Comparison of ENCODE assay signal across 15 mouse cellular contexts in the genomic region with DNA sequence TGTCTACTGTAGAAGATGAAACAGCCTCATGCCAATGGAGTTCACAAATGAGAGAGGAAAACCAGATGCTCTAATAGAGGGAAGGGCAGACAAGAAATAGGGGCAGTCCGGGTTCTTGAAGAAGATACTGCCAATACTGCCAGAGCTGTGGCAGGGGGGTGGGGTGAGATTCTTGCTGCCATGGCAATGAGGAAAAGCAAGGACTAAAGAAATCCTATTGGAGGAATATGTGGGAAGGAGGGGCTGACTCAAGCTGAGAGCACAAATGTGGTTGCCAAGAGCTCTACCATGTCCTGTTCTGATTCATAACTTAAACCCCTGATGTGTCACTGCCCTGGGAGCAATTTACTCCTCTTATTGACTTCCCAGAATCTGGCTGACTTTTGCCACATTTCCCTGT.
A peak's percentile ranks its signal among the peaks of the same experiment; 100 is the strongest.
DNase-seq lines count a peak whose midpoint lies in the region; ATAC-seq lines count a peak whose summit lies in the region.
"Had no signal": no experiment of that assay in that cellular context is flagged by ENCODE, and none has a peak within 500 bp of the region (broad histone marks: within the 10 kb centered on the region; RNA-seq: fewer than 3 reads in every experiment).

No protein-coding gene starts in this region.

- H3K4me1 ChIP-seq in hindbrain, embryonic 16.5 days (ENCODE audit: control insufficient read depth, insufficient read depth, low read depth, low read length) = no peaks in the 10 kb centered on the region
- H3K4me1 ChIP-seq in hindbrain, embryonic 14.5 days (replicated peaks; ENCODE audit: control insufficient read depth, insufficient read depth, low read length) = no peaks in the 10 kb centered on the region
- H3K4me1 ChIP-seq: limb, embryonic 15.5 days; lung, embryonic 15.5 days; neural tube, embryonic 12.5 days had no signal

- 20% methylated on average over 1 of the region's 1 CpGs for WGBS in hindbrain, embryonic 16.5 days
- WGBS in hindbrain, embryonic 14.5 days = 7% methylated on average over 1 of the region's 1 CpGs

- no peaks in the 10 kb centered on the region for H3K9me3 ChIP-seq in hindbrain, embryonic 16.5 days (ENCODE audit: control insufficient read depth, low read length)
- H3K9me3 ChIP-seq in hindbrain, embryonic 14.5 days (ENCODE audit: control insufficient read depth, low read length) = no peaks in the 10 kb centered on the region
- H3K9me3 ChIP-seq: limb, embryonic 15.5 days; lung, embryonic 15.5 days; neural tube, embryonic 12.5 days had no signal

- no peak overlapping the region for H3K4me2 ChIP-seq in hindbrain, embryonic 16.5 days (ENCODE audit: low read length)
- no peak overlapping the region for H3K4me2 ChIP-seq in hindbrain, embryonic 14.5 days (replicated peaks)
- H3K4me2 ChIP-seq: limb, embryonic 15.5 days; lung, embryonic 15.5 days; neural tube, embryonic 12.5 days had no signal

- H3K27me3 ChIP-seq in hindbrain, embryonic 16.5 days (replicated peaks; ENCODE audit: control insufficient read depth, insufficient read depth, low read length) = no peaks in the 10 kb centered on the region
- H3K27me3 ChIP-seq in hindbrain, embryonic 14.5 days (ENCODE audit: control insufficient read depth, insufficient read depth, low read length) = no peaks in the 10 kb centered on the region
- H3K27me3 ChIP-seq: limb, embryonic 15.5 days; lung, embryonic 15.5 days; neural tube, embryonic 12.5 days had no signal

- H3K9ac ChIP-seq in hindbrain, embryonic 16.5 days (ENCODE audit: low read depth, low read length) = no peak overlapping the region
- H3K9ac ChIP-seq in hindbrain, embryonic 14.5 days = no peak overlapping the region
- H3K9ac ChIP-seq: limb, embryonic 15.5 days; lung, embryonic 15.5 days; neural tube, embryonic 12.5 days had no signal

- no peak for DNase-seq in hindbrain, embryonic 14.5 days (ENCODE audit: low spot score)
- DNase-seq in 3134 (ENCODE audit: extremely low read depth, insufficient read length, low spot score) = peak; percentile 2
- peak; percentile 81 for DNase-seq in Muller cell, postnatal 12 days (ENCODE audit: inconsistent ontology term)
- peak; percentile 75 for DNase-seq in fibroblast of lung, adult 2 months (ENCODE audit: low read depth)
- DNase-seq in T-cell, adult 2 months (ENCODE audit: low spot score) = no peak
- DNase-seq: cerebellum, adult 2 months; kidney, postnatal 25 days; thymus, postnatal 25 days had no signal

- no peak overlapping the region for H3K27ac ChIP-seq in hindbrain, embryonic 16.5 days (ENCODE audit: low read depth, low read length)
- H3K27ac ChIP-seq in hindbrain, embryonic 14.5 days = no peak overlapping the region
- H3K27ac ChIP-seq: left cerebral cortex, adult 2 months; limb, embryonic 15.5 days; lung, embryonic 15.5 days; neural tube, embryonic 12.5 days had no signal

- H3K36me3 ChIP-seq in hindbrain, embryonic 16.5 days (ENCODE audit: control insufficient read depth, insufficient read depth, low read length) = no peaks in the 10 kb centered on the region
- H3K36me3 ChIP-seq in hindbrain, embryonic 14.5 days (replicated peaks; ENCODE audit: control insufficient read depth, insufficient read depth) = no peaks in the 10 kb centered on the region
- H3K36me3 ChIP-seq: limb, embryonic 15.5 days; lung, embryonic 15.5 days; neural tube, embryonic 12.5 days had no signal

- ATAC-seq in hindbrain, embryonic 16.5 days = peak; percentile 50; the same call in 1 of the 2 replicates
- ATAC-seq in hindbrain, embryonic 14.5 days (ENCODE audit: low FRiP score) = no peak
- no peak for ATAC-seq in megakaryocyte progenitor cell, adult 5-6 weeks (replicated peaks; ENCODE audit: poor library complexity)
- ATAC-seq: intestine, embryonic 16.5 days had no signal

- H3K4me3 ChIP-seq in hindbrain, embryonic 16.5 days (ENCODE audit: low read length) = no peak overlapping the region
- H3K4me3 ChIP-seq in hindbrain, embryonic 14.5 days (replicated peaks; ENCODE audit: low read length) = no peak overlapping the region
- H3K4me3 ChIP-seq: left cerebral cortex, adult 2 months; limb, embryonic 15.5 days; lung, embryonic 15.5 days; neural tube, embryonic 12.5 days had no signal

Comparison
In these comparisons a context has a peak if more than half of its experiments do, and no peak if none do; other contexts are left out.
1. DNase-seq: peak in 3134 (single experiment), Muller cell, postnatal 12 days (single experiment) and fibroblast of lung, adult 2 months (single experiment); none in hindbrain, embryonic 14.5 days (single experiment) and T-cell, adult 2 months (single experiment).